Mouse (Mus musculus) mouse trophoblast stem cell (cell line): Measurements from ENCODE around the gene Tnfrsf25.

Experiments
- in situ Hi-C, 2 experiments: fragments of 300-500 bp; cut with MseI, MboI; formaldehyde crosslinking; loops; 2 replicates in 1 of 2; 3 replicates in 1 of 2; pipeline ENCODE4 v1.15.1; 2025

Tnfrsf25 gene

GRCm38 (mm10) chr4:152120311-152121182 lies 4.8 kb downstream of the Tnfrsf25 start:
- in situ Hi-C loops: no loop called here

DNA sequence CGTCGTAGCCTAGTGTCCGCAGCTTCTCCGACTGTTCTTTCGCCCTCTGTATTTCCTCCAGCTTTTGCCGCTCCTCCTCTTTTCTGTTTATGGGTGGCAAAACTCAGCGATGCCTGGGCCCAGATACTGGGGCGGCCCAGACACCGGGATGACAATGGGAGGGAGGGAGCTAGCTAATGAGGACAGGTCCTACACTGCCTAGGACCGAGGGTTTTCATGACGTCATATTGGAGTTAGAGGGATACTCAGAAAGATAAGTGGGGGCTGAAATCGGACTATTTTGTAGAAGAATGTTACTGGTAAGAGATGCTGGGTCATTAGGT lies 5.4 kb downstream of the Tnfrsf25 start:
- in situ Hi-C loops: no loop called here

DNA sequence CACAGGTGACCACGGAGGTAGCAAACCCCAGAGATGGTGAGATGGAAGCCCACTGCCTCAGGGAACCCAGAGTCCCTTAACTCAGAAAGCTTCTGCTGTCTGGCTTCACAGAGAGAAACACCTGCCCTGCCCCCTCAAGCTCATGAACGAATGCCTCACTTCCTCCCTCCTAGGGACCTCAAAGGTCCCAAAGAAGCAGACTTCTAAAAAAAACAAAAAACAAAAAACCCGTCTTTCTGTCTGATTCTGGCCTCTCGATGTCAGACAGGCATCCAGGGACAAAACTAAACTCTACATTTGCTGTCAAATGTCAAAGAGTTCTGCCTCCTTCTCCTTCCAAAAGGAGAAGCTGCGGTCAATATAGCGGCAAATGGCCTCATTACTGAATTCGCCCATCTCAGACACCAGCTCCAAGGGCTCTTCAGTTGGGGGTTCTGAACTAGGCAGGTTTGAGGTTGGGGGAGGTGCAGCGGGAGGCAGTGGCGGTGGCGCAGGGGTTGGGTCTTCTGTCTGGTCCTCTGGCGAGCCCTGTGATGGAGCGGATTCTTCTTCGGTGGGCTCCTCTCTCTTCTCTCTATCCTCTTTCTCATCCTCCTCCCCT lies 8.7 kb downstream of the Tnfrsf25 start:
- in situ Hi-C loops: no loop called here

GRCm38 (mm10) chr4:152125161-152126025 lies 9.7 kb downstream of the Tnfrsf25 start:
- in situ Hi-C loops: no loop called here

GRCm38 (mm10) chr4:152126026-152126920 lies 10.5 kb downstream of the Tnfrsf25 start:
- in situ Hi-C loops: no loop called here

DNA sequence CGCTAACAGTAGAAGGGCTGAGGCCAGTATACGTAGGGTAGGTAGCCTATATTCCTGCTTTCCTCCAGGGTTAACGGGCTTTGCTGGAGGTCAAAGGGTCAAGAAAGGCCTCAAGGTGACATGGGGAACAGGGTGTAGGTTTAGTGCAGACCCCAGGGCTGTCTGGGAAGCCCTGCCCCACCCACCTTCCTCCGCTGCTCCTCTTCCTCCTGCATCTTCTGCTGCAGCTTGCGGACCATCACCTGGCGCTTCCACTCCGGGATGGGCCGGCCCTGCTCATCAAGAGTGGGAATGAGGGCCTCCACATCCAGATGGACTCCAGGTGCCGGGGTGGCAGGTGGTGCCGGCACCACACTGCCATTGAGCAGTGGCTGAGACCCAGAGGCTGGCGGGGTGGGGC lies 12.2 kb downstream of the Tnfrsf25 start:
- in situ Hi-C loops: no loop called here

- in situ Hi-C loops: no loop called here
These were observed 13.1 kb downstream of the Tnfrsf25 start for GRCm38 (mm10) chr4:152128784-152129183.

DNA sequence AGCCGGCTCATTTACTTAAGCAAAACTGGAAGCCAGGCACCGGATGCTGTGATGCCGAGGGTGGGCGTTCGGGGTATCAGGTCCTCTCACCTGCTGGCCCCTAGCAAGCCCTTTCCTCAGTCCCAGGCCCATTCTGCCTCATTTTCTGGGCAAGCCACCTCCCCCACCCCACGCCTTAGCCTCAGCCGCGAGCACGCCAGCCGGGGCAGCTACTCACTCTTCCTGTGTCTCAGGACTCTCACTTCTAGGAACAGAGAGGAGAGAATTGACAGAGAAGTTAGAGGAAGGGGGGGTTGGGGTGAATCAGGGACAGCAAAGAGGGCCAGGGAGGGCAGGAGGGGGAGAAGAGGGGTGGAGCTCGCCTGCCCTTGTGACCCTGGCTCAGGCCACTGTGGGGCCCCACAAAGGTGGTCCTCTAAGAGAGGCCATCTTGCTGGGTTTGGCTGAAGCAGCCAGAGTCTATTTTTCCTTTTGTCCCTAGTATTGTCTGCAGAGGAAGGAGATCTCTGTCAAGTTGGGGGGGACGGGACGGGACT lies 13.7 kb downstream of the Tnfrsf25 start:
- in situ Hi-C loops: no loop called here

DNA sequence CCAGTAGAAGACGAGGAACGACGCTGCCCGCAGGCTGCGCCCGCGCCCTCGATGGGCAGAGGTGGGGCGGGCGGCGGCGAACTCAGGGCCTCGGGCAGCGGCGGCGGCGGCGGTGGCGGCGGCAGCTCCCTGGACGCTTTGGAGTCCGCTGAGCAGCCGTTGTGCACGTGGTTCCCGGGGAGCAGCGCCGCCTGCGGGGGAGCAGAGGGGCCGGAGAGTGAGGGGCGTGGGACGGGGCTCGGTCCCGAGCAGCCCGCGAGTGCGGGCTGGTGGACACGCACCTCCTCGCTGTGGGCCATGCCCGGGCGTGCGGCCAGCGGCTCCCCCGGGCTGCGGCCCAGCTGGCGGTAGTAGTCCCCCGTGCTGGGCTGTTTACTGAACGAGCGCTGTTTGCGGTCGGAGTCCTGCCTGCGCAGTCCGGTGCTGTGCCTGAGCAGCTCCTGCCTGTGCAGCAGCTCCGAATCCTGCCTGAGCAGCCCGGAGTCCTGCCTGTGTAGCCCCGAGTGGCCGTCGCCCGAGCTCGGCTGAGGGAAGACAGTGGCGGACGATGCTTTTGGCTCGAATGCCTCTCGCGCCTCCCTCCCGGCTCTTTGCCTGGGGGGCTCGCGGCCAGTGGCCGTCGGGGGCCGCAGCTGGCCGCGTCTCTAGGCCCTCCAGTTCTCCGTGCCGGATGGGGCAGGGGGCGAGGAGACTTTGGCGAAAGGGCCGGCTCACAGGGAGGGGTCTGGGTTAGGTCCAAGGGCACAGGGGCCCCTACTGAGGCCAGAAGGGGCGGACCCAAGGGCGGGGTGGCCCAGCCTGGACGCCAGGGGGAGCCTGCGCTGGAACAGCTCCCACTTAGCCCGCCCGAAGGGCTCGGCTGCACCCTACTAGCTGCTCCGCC lies 15.3 kb downstream of the Tnfrsf25 start:
- in situ Hi-C loops: no loop called here

DNA sequence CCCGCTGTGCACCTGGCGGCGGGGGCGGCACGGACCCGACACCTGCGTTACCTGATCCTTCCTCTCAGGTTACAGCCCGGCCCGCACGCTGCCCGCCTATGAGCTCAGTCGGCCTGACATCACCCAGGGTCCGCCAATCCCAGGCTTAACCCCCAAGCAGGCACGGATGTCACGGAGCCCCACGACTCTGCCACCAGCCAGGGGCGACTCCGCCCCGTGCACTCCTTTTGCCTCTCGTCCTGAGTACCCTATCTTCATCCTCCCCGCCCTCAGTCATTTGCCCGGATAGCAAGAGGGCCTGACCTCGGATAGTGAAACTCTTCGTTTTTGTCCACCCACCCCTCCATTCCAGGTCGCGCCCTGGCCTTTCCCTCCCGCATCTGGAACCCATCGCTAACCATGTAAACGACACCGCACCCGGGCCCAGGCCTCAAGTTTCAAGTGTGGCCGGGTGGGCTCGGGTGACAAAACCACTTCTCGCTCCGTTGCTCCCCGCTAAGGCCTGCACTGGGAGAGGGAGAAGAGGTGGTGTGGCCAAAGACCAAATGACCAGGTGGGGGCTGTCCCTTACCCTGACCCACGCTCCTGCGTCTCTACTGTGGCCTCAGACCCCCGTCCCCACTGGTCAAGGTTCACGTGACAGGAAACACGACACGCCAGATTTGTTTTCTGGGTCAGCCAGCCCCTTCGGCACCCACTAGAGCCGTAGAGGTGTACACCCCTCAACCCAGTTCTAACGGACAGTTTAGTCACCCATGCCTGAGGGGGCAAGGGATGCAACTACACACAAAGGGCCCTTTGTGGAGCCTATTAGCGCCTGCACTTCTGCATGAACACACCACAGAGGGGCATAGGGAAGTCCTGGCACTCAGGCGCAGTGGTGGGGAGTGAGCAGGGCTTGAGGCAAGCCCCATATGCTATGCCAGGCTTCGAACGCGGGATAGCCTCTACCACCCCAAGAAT lies 16.4 kb downstream of the Tnfrsf25 start:
- in situ Hi-C loops: no loop called here

- in situ Hi-C loops: no loop called here
These were observed 17.0 kb downstream of the Tnfrsf25 start for GRCm38 (mm10) chr4:152132772-152133169.

- in situ Hi-C loops: no loop called here
These were observed 17.5 kb downstream of the Tnfrsf25 start for GRCm38 (mm10) chr4:152133213-152133612.

DNA sequence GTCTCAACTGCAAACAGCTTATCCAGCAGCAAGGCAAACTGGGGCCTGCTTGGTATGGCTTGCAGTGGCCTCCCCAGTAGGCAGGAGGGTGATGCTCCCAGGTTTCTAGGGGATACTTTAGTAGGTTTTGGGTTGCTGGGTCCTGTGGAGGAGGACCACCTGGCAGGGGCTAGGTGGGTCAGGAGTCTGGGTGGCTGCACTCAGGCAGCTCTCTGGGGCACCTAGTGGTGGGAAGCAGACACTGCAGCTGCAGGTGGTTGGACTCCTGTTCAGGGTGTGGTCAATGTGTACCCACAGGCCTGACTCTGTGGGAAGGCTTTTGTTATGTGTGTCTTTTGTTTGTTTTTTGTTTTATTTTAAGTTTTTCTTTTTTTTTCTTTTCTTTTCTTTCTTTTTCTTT lies 18.8 kb downstream of the Tnfrsf25 start:
- in situ Hi-C loops: no loop called here

DNA sequence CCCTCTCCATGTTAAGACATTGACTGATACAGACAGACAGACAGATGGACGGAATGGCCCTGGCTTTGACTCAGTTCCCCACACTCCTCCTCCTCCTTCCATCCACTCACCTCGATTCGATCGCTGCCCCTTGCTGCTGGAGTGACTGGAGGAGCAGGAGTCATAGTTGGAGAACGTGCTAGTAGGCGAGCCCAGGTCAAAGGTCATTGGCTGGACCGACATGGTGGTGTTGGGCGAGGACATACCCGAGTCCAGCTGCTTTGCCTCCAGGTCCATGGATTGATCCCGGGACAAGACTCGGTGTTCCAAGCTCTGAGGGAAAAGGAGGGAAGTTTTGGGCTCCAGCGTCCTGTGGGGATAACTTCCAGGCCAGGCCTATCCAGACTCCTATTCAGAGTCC lies 19.6 kb downstream of the Tnfrsf25 start:
- in situ Hi-C loops: no loop called here

DNA sequence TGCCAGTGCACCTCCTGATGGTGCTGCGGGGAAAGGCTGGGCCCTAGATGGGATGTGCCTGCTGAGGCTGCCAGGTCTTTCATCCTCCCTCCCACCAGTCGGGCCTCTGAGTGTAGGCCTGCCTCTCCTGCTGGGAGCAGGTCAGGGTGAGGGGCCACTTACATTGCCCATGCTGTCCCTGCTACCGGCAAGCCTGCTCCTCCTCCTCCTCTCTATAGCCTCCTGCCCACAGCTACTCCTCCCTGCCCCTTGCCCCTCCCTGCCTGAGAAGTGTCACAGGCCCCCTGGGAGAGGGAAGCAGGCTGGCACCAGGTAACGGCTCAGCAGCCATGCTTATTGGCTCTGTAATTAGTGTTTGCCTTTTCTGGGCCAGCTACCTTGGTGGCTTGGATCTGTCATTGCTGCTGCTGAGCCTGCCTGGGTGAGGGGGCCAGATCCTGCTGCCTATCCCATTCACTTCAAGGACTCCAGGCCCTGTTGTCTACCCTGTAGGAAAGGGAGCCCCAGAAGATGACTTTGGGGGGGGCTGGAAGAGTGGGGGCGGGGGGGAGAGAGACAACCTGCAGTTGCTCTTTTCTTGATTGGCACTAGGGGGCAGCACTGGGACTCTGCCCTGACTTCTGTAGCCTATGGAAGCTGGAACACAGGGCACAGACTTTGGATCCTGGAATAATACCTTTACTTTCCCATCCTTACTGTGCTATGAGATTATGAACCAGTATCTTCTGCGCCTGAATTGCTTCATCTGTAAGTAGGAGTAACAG lies 20.6 kb downstream of the Tnfrsf25 start:
- in situ Hi-C loops: no loop called here

DNA sequence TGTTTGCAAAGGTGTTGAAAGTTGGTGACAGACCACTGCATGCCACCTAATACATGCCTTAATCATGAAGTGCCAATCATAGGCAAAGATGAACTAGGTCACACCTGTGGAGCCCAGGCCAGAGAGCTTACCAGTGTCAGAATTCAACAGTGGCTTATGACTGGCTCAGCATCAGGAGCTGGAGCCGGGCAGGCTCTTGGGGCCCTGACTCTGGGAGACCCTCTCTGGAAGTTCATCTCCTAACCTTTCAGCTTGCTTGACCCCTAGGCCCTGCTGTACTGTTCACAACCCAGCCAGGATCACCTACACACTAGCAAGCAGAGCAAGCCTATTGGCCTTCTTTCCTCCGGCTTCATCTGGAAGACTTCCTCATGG lies 21.1 kb downstream of the Tnfrsf25 start:
- in situ Hi-C loops: no loop called here

DNA sequence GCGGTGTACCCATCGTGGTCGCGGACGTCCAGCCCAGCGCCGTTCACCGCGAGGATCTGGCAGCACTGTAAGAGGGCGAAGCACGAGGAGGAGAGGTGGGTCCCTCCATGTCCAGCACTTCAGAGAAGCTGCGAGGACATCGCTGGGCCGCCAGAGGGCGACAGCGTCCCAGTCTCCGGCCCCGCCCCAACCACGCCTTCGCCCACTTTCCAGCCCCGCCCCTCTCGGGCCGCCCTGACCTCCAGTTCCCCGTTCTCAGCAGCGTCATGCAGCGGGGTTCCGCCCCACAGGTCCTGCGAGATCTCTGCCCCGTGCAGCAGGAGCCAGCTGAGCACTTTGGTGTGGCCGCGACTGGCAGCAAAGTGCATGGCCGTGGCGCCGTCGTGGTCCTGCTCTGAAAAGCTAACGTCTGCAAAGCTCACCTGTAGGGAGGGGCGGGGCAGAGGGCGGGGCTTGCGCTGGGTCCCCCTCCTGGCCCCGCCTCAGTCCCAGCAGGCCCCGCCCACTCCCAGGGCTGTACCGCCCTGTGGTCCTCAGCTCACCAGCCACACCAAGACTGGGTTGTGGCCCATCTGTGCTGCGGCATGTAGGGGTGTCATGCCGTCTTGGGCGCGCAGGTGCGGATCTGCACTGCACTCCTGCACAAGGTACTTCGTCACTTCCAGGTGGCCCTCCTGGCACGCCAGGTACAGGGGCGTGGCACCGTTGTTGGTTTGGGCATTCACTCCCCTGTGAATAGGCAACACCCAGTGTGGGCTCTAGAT lies 22.9 kb downstream of the Tnfrsf25 start:
- in situ Hi-C loops: no loop called here

DNA sequence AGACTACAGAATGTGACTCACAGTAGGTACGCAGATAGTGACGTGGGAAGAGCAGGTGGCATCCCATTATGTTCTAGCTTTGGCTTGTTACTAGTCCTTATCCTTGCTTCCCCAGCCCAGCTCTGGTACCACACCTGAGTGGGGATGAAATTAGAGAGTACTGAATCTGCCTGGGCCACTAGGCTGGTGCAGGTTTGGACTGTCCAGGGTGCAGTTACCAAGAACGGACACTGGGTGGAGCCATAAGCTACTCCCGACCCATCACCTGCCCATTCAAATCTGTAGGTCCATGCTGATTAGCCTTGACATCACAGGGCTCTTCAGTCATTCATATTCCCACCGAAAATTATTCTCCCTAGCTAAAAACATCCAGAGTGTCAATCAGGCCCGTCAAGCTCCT lies 24.7 kb downstream of the Tnfrsf25 start:
- in situ Hi-C loops: no loop called here
